Mouse (Mus musculus) megakaryocyte progenitor cell, adult 5-6 weeks (primary cell): ENCODE data around the gene Usp44. TPM values are rescaled to one million over a fixed set of nuclear protein-coding genes. Genes with fewer than 3 reads are reported as not detected.
"Not testable (repeated sequence)": the region's sequence is repeated elsewhere in the genome, so short reads cannot be mapped to it uniquely, and the experiment has no call there.

ENCODE experiments used
- ATAC-seq: replicated peaks from 2 replicates; pipeline ENCODE4 v1.8.0; 2016; ENCODE audit warnings: mild to moderate bottlenecking, moderate TSS enrichment, inconsistent platforms; ENCODE audit not compliant: poor library complexity
- total RNA-seq, 2 experiments: library from RNA; stranded (forward) in 1 of 2; stranded (reverse) in 1 of 2; fragments of 157-497, 149-512 nt in 1 of 2; fragments of 200-1000 nt in 1 of 2; gene quantifications; 2 replicates each; pipeline versions ENCODE4 v1.2.3 to v1.2.4; 2015 to 2017

Usp44 gene
- total RNA-seq, 2 experiments from 2014 or later, result 1.8 to 2.2 TPM

DNA sequence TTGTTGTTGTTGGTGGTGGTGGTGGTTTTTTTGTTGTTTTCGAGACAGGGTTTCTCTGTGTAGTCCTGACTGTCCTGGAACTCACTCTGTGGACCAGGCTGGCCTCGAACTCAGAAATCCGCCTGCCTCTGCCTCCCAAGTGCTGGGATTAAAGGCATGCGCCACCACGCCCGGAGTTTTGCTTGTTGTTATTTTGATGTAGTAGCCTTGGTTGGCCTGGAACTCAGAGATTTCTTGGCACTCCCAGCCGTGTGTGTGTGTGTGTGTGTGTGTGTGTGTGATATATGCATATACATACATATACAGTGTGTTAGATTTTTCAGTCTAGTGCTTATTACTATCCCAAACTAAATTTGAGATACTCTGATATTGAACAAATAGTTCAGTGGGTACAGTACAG lies 3.8 kb downstream of the Usp44 start:
- not testable (repeated sequence) for ATAC-seq

- no peak for ATAC-seq
Measured at GRCm38 (mm10) chr10:93846706-93847105, 15.4 kb downstream of the Usp44 start.

DNA sequence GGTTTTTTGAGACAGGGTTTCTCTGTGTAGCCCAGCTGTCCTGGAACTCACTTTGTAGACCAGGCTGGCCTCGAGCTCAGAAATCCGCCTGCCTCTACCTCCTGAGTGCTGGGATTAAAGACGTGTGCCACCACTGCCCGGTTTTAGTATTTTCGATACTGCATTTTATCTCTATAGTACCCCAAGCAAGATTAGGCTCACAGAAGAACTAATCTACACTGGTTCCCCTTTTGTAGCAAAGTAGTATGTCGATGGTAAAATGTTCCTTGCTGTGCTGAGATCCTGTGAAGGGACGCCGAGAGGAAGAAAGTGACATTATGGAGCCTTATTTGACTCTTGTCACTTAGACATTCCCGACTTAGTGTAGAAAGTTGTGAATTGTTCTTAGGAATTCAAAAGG lies 23.8 kb downstream of the Usp44 start:
- ATAC-seq, result no peak

GRCm38 (mm10) chr10:93856095-93856494 lies 24.7 kb downstream of the Usp44 start:
- ATAC-seq, result no peak

GRCm38 (mm10) chr10:93868401-93868800 lies 37.0 kb downstream of the Usp44 start:
- ATAC-seq, result no peak

- ATAC-seq, result no peak
Measured at GRCm38 (mm10) chr10:93868886-93869285, 37.5 kb downstream of the Usp44 start.

GRCm38 (mm10) chr10:93876772-93877171 lies 45.4 kb downstream of the Usp44 start:
- ATAC-seq, result no peak

DNA sequence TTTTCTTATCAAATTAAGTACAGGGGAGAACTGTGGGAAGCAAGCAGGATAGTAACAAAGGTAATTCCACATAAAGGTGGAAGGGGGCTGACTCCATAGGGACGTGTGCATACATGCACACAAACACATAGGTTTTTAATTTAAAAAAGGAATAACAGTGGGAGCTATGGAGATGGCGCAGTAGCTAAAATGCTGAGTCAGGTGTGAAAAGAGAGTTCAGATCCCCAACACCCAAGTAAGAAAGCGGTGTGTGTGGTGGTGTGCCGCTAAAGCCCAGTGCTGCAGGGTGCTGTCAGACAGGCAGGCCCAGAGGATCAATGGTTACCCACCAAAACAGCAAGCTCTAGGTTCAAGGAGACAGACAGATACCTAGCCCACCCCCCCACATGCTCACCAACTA lies 47.4 kb downstream of the Usp44 start:
- no peak for ATAC-seq

GRCm38 (mm10) chr10:93881918-93882317 lies 50.6 kb downstream of the Usp44 start:
- no peak for ATAC-seq

DNA sequence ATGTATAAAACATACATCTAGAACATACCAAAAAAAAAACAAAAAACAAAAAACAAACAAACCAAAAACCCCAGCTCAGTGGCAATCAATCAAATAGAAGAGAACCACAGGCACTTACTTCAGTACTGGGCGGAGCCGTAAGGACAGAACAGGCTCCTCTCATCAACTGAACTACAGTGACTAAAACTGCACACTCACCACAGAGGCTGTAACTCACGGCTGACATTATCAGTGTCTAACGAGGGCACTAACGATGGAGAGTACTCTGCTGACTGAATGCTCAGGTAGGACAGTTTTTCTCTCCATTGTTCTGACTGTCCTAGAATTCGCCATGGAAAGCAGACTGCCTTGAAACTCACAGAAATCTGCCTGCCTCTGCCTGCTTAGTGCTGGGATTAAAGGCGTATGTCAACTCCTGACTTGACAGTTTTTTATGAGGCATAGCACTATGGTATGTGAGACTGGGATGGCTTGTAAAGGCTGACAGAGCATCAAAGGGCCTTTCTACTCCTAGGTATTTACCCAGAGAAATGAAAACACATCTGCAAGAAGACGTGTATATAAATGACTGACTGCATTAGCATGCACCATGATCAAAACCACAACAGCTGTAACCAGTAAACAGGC lies 51.5 kb downstream of the Usp44 start:
- ATAC-seq, result peak; percentile 78

DNA sequence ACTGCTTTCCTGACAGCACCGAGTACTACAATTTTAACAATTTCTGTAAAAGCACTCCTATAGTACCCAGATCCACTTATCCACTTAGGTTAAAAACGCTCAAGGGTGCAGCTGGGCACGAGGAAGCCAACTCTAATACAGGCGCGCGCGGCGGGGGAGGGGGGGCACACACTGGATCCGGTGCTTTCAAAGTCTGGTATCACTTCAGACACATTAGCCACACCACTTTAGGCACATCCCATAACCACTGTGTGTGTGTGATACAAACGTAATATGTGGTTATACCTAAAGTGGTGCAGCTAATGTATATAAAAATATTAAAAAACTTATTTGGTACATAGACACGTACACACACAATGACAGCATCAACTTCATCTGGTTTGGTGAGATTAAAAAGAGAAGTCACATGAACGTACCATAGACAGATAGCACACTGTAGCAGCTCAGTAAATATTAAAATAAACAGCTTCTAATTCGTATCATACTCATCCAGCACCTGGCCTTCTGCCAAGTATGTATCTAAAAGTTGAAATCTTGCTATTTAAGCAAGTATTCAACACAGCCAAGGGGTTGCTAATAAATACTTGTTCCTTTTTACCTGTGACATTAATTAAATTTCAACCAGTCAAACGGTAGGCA lies 54.6 kb downstream of the Usp44 start:
- ATAC-seq, result peak; percentile 53

GRCm38 (mm10) chr10:93888590-93888934 lies 57.2 kb downstream of the Usp44 start:
- peak; percentile 14; the same call in 1 of the 2 replicates for ATAC-seq

DNA sequence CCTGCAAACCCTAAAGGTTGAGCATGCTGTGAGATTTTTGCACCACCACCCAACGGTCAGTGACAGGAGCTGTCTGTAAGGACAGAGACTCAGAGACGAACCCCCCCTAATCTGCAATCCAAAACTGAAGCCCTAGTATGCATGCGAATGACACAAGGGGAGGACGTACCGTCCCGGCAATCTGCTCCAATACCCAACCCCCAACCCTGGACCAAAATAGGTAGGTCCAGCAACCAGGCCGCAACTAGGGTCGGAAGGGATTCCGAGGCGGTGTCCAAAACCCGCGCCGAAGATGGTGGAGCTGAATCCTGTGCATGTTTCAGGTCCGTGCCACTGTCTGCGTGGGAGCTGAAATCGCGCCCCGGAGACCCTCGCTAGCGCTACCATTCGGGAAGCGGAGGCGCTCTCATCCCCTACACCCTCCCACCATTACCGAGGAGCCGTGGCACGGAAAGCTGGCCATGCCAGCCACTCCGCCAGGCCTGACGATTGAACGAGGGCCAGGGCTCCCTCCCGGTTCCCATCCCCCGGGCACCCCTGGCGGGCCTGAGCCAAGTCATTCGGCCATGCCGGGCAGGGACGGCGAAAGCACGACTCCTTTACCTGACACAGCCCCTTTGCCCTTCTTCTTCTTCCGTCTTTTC lies 57.7 kb downstream of the Usp44 start:
- ATAC-seq, result peak; percentile 9

- peak; percentile 73 for ATAC-seq
Measured at GRCm38 (mm10) chr10:93889579-93889950, 58.2 kb downstream of the Usp44 start.

DNA sequence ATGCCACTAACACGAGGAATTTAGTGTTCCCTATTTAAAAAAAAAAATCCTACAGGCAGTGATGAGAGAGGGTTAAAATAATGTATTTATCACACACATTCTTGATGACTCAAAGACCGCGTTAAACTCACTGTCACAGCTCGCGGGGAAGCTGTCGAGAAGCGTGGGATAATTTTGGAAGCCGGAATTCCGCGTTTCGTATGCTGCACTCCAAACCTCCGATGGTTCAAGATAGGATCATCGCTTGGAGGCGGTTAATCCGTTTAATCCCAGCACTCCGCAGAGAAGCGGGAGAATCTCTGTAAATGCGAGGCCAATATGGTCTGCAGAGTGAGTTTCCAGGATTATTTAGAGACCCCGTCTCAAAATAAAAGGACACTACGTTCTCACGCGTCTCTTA lies 58.6 kb downstream of the Usp44 start:
- no peak for ATAC-seq

GRCm38 (mm10) chr10:93890565-93890964 lies 59.2 kb downstream of the Usp44 start:
- no peak for ATAC-seq

DNA sequence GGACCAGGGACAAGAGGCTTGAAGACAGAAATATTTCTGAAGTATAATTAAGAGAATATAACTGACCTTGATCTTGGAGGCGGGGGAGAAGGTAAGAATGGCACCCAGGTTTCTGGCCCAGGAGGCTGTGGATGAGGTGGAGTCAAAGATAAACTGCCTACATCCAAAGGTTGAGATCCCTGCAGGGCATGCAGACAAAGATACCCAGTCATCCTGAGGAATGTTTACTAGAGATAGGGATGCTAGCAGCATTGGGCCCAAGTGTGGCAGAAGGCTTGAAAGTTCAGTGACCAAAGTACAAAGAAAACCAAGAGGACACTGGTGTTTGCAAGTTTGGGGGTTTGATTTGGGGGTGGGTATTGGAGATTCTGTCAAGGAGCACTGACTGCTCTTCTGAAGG lies 59.7 kb downstream of the Usp44 start:
- ATAC-seq, result peak; percentile 52

DNA sequence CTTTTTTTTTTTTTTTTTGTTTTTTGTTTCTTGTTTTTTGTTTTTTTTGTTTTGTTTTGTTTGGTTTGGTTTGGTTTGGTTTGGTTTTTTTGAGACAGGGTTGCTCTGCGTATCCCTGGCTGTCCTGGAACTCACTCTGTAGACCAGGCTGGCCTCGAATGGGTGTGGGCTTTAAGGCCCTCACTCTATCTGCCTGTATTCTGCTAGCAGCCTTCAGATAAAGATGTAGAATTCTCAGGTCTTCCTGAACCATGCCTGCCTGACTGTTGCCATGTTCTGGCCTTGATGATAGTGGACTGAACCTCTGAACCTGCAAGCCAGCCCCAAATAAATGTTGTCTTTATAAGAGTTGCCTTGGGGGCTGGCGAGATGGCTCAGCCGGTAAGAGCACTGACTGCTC lies 61.2 kb downstream of the Usp44 start:
- ATAC-seq, result no peak

DNA sequence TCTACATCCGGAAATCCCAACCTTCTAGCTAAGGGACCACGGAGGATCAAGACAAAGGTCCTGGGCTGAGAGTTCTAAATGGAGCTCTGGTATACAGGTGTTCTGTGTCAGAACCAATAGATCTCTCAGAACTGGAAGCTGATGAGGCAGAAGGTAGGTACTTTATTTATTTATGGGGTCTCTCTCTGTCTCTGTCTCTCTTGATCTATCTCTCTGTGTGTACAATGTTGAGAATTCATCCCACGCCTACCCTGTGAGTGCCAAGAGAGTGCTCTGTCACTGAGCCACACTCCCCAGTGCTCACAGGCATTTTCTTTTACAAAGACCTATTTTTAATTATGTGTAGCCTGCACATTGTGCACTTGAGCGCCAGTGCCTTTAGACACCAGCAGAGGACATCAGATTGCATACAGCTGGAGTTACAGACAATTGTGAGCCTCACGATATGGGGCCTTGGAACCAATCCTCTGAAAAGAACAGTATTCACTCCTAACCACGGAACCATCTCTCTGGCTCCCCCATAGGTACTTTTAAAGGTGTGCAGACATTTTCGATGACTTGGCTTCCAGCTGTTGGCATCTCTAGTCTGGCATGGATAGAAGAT lies 65.8 kb downstream of the Usp44 start, which contains the start of gene Metap2:
TSS of gene Metap2 (minus strand) at position 51 of the 604 bp plus-strand sequence.
- ATAC-seq, result peak; percentile 78

DNA sequence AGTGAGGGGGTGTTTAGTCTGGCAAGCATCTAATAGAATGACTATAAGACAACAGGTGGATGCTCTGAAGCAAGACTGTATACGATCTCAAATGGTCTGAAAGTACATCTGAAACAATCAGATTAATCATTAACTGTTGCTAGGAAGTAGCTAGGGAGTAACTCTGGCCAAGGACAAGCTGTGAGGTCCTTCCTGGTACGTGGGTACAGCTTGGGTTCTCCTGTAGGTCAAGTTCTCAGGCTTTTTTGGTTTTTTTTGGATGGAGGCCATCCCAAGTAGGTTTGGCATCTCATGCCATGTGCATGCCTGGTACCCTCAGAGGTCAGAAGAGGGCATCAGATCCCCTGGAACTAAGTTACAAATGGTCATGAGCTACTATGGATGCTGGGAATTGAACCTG lies 67.9 kb downstream of the Usp44 start:
- ATAC-seq, result no peak

DNA sequence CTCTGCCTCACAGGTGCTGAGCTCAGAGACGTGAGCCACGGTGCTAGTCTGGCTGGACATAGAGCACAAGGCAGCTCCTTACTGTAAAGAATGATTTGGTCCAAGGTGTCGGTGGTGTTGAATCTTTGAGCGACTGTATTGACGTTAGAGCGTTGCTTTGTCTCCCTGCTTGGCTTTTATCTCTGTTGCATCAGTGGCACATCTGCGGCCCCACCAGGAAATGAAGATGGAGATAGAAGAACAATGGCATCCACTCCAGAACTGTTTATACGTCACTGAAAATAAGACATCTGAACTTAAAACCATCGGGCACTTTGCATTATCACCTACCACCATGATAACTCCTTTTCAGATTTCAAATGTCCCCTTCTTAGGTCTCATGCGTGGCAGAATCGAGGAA lies 68.6 kb downstream of the Usp44 start:
- no peak for ATAC-seq

- ATAC-seq, result no peak
Measured at GRCm38 (mm10) chr10:93907376-93907775, 76.0 kb downstream of the Usp44 start.
